Mouse (Mus musculus): ENCODE data around the gene Mast4. TPM values are rescaled to one million over a fixed set of nuclear protein-coding genes. Genes with fewer than 3 reads are reported as not detected.

The Mast4 gene
- total RNA-seq, 2 experiments from 2014 or later = 33.1 to 46.3 TPM

GRCm38 (mm10) chr13:102786666-102787230 is 547.5 kb downstream of the Mast4 start:
- DNase-seq = no peak

GRCm38 (mm10) chr13:102783531-102784310 is 550.6 kb downstream of the Mast4 start:
- no peak for DNase-seq

GRCm38 (mm10) chr13:102779275-102779674 is 555.0 kb downstream of the Mast4 start:
- no peak for DNase-seq

GRCm38 (mm10) chr13:102778859-102779258 is 555.4 kb downstream of the Mast4 start:
- no peak for DNase-seq

- no peak for DNase-seq
Measured at GRCm38 (mm10) chr13:102775506-102775905, 558.8 kb downstream of the Mast4 start.

GRCm38 (mm10) chr13:102774786-102775201 is 559.5 kb downstream of the Mast4 start:
- no peak for DNase-seq

GRCm38 (mm10) chr13:102773169-102773568 is 561.1 kb downstream of the Mast4 start:
- no peak for DNase-seq

- no peak for DNase-seq
Measured at GRCm38 (mm10) chr13:102770194-102770593, 564.1 kb downstream of the Mast4 start.

GRCm38 (mm10) chr13:102768512-102768911 is 565.8 kb downstream of the Mast4 start:
- DNase-seq = no peak

- no peak for DNase-seq
Measured at GRCm38 (mm10) chr13:102767110-102767509, 567.2 kb downstream of the Mast4 start.

GRCm38 (mm10) chr13:102765216-102765615 is 569.1 kb downstream of the Mast4 start:
- no peak for DNase-seq

- DNase-seq = no peak
Measured at GRCm38 (mm10) chr13:102764218-102764617, 570.1 kb downstream of the Mast4 start.

GRCm38 (mm10) chr13:102762203-102762602 is 572.1 kb downstream of the Mast4 start:
- no peak for DNase-seq

- DNase-seq = no peak
Measured at GRCm38 (mm10) chr13:102761410-102761809, 572.9 kb downstream of the Mast4 start.

GRCm38 (mm10) chr13:102758021-102758420 is 576.3 kb downstream of the Mast4 start:
- no peak for DNase-seq

- DNase-seq = no peak
Measured at GRCm38 (mm10) chr13:102756071-102756470, 578.2 kb downstream of the Mast4 start.

GRCm38 (mm10) chr13:102755124-102755523 is 579.2 kb downstream of the Mast4 start:
- DNase-seq = no peak

GRCm38 (mm10) chr13:102753714-102754556 is 580.4 kb downstream of the Mast4 start:
- no peak for DNase-seq

- DNase-seq = no peak
Measured at GRCm38 (mm10) chr13:102749891-102750290, 584.4 kb downstream of the Mast4 start.

GRCm38 (mm10) chr13:102749194-102749593 is 585.1 kb downstream of the Mast4 start:
- no peak for DNase-seq

- DNase-seq = no peak
Measured at GRCm38 (mm10) chr13:102746803-102747561, 587.3 kb downstream of the Mast4 start.

Data from gastrocnemius, postnatal 10 days (tissue).